Mouse (Mus musculus): ENCODE results near the gene Mul1. TPM values are rescaled to one million over a fixed set of nuclear protein-coding genes. Genes with fewer than 3 reads are reported as not detected.
"Not testable (repeated sequence)": the region's sequence is repeated elsewhere in the genome, so short reads cannot be mapped to it uniquely, and the experiment has no call there.

Gene Mul1
- polyA plus RNA-seq, 1 experiment from 2014 or later = 15.3 TPM

DNA sequence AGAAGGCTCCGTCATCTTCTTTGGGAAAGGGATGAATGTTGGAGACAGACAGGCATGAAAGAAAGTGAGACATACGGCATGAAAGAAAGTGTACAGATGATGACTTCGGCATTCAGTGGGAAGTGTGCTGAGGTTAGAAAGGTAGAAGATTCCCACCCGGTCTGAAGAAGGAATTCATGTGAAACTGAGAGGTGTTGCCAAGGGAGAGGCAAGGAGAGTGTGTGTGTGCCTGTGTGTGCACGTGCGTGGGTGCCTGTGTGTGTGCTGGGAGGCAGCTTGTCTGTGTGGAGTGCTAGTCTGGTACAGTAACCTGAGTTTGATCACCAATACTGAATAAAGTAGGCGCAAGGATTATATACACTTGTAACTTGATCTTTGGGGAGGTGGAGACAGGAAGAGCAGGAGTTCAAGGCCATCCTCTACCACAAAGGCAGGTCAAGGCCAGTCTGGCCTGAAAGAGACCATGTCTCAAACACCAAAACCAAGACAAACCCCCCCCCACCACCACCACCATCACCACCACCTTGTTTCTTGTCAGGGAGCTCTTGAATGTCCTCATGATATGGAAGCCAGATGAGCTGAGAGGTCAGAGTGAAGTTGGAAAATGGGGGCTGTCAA, 22.9 kb upstream of the Mul1 start:
- no peaks in the 10 kb centered on the region for H3K9me3 ChIP-seq (ENCODE audit: control insufficient read depth, low read length)
- WGBS = 53% methylated on average over 7 of the region's 7 CpGs
- H3K36me3 ChIP-seq (ENCODE audit: control insufficient read depth, insufficient read depth, low read length) = no peaks in the 10 kb centered on the region
- H3K4me1 ChIP-seq (ENCODE audit: control insufficient read depth, insufficient read depth, low read length) = no peaks in the 10 kb centered on the region
- H3K9ac ChIP-seq (replicated peaks; ENCODE audit: low read depth, low read length) = no peak overlapping the region
- no peaks in the 10 kb centered on the region for H3K27me3 ChIP-seq (ENCODE audit: control insufficient read depth, insufficient read depth, low read length)
- no peak overlapping the region for H3K27ac ChIP-seq (ENCODE audit: low read depth, low read length)
- H3K4me3 ChIP-seq (ENCODE audit: low read depth, low read length) = no peak overlapping the region
- ATAC-seq (ENCODE audit: low read depth) = no peak
- H3K4me2 ChIP-seq (ENCODE audit: low read depth, low read length) = no peak overlapping the region

DNA sequence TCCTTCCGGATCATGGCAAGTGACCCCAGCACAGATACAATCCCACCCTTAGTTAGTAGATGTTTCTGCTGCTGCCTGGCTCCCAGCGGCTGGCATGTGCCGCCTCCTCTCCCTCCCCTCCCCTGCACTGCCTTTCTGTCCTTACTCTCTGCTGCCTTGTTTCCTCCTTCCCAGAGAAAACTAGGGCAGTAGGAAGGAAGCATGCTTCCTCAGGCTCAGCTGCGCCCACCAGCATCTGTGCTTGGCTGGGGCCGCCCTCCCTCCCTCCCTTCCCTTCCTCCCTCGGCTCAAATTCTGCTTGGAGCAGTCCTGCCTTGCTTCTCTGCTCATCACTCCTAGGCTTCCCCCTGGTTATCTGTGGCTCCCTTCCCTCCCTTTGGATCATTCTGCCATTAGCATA, 19.7 kb upstream of the Mul1 start:
- H3K9ac ChIP-seq (replicated peaks; ENCODE audit: low read depth, low read length) = no peak overlapping the region
- no peak overlapping the region for H3K27ac ChIP-seq (ENCODE audit: low read depth, low read length)
- H3K27me3 ChIP-seq (ENCODE audit: control insufficient read depth, insufficient read depth, low read length) = no peaks in the 10 kb centered on the region
- ATAC-seq (ENCODE audit: low read depth) = no peak
- no peaks in the 10 kb centered on the region for H3K9me3 ChIP-seq (ENCODE audit: control insufficient read depth, low read length)
- no peak overlapping the region for H3K4me2 ChIP-seq (ENCODE audit: low read depth, low read length)
- no peaks in the 10 kb centered on the region for H3K36me3 ChIP-seq (ENCODE audit: control insufficient read depth, insufficient read depth, low read length)
- WGBS = 27% methylated on average over 6 of the region's 6 CpGs
- no peak overlapping the region for H3K4me3 ChIP-seq (ENCODE audit: low read depth, low read length)
- H3K4me1 ChIP-seq (ENCODE audit: control insufficient read depth, insufficient read depth, low read length) = no peaks in the 10 kb centered on the region

DNA sequence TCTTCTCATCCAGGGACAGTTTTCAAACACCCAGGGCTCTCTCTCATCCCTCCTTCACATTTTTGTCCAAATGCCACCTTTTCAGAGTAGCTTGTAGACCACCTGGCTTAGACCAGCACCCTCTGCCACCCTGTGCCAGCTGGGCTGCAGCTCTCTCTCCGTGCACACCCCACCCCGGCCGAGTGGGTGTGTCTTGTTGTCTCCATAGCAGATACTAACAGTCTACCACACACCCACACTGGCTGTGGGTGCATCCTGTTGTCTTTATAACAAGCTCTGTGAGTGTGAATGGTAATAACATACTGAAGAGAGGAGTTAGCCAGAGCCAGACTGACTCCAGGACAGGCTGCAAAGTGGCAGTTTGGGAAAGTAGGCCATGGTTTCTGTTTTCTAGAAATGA, 18.5 kb upstream of the Mul1 start:
- H3K9ac ChIP-seq (replicated peaks; ENCODE audit: low read depth, low read length) = no peak overlapping the region
- H3K27ac ChIP-seq (ENCODE audit: low read depth, low read length) = no peak overlapping the region
- H3K36me3 ChIP-seq (ENCODE audit: control insufficient read depth, insufficient read depth, low read length) = no peaks in the 10 kb centered on the region
- no peak overlapping the region for H3K4me2 ChIP-seq (ENCODE audit: low read depth, low read length)
- H3K9me3 ChIP-seq (ENCODE audit: control insufficient read depth, low read length) = no peaks in the 10 kb centered on the region
- H3K27me3 ChIP-seq (ENCODE audit: control insufficient read depth, insufficient read depth, low read length) = no peaks in the 10 kb centered on the region
- H3K4me3 ChIP-seq (ENCODE audit: low read depth, low read length) = no peak overlapping the region
- no peak for ATAC-seq (ENCODE audit: low read depth)
- H3K4me1 ChIP-seq (ENCODE audit: control insufficient read depth, insufficient read depth, low read length) = no peaks in the 10 kb centered on the region
- 79% methylated on average over 3 of the region's 3 CpGs for WGBS

DNA sequence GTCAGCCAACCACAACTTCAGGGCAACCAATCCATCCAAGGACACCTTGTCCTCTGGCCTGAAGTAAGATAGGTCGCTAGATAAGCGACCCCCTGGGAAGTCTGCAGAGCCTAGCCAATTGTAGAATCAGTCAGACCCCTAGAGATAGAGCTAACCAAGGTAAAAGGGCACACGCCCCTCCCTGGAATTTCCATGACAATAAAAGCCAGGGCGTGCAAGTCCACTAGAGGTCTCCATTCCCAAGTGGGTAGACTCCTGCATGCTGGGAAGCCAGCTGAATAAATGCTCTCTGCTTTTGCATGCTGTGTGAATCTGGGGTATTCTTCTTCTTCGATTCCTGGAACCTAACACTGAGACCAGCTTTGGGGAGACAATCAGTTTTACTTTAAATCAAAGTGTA, 18.1 kb upstream of the Mul1 start:
- WGBS = 56% methylated on average over 5 of the region's 5 CpGs
- no peaks in the 10 kb centered on the region for H3K9me3 ChIP-seq (ENCODE audit: control insufficient read depth, low read length)
- H3K36me3 ChIP-seq (ENCODE audit: control insufficient read depth, insufficient read depth, low read length) = no peaks in the 10 kb centered on the region
- ATAC-seq (ENCODE audit: low read depth) = no peak
- H3K9ac ChIP-seq (replicated peaks; ENCODE audit: low read depth, low read length) = no peak overlapping the region
- no peak overlapping the region for H3K4me3 ChIP-seq (ENCODE audit: low read depth, low read length)
- H3K4me1 ChIP-seq (ENCODE audit: control insufficient read depth, insufficient read depth, low read length) = no peaks in the 10 kb centered on the region
- H3K27me3 ChIP-seq (ENCODE audit: control insufficient read depth, insufficient read depth, low read length) = no peaks in the 10 kb centered on the region
- no peak overlapping the region for H3K4me2 ChIP-seq (ENCODE audit: low read depth, low read length)
- no peak overlapping the region for H3K27ac ChIP-seq (ENCODE audit: low read depth, low read length)

DNA sequence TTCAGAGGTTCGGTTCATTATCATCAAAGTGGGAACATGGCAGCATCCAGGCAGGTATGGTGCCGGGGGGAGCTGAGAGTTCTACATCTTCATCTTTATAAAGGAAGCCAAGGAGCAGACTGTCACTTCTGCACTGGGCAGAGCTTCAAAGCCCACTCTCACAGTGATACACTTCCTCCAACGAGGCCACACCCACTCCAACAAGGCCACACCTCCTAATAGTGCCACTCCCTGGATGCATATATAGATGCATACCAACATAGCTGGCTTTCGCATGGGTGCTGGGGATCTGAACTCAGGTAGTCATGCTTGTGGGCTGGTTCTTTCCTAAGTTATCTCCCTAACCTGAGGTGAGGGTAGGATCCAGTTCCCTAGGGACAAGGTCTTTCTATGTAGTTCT, 16.6 kb upstream of the Mul1 start:
- Histone ChIP-seq H3K9me3 (ENCODE audit: control insufficient read depth, low read length) (no peaks in the 10 kb centered on the region), H3K27me3 (ENCODE audit: control insufficient read depth, insufficient read depth, low read length) (no peaks in the 10 kb centered on the region), H3K36me3 (ENCODE audit: control insufficient read depth, insufficient read depth, low read length) (no peaks in the 10 kb centered on the region), H3K4me3 (ENCODE audit: low read depth, low read length) (no peak overlapping the region), H3K27ac (ENCODE audit: low read depth, low read length) (no peak overlapping the region), H3K4me2 (ENCODE audit: low read depth, low read length) (no peak overlapping the region), H3K4me1 (ENCODE audit: control insufficient read depth, insufficient read depth, low read length) (no peaks in the 10 kb centered on the region), H3K9ac (replicated peaks; ENCODE audit: low read depth, low read length) (no peak overlapping the region)
- WGBS = 84% methylated on average over 4 of the region's 4 CpGs
- no peak for ATAC-seq (ENCODE audit: low read depth)

DNA sequence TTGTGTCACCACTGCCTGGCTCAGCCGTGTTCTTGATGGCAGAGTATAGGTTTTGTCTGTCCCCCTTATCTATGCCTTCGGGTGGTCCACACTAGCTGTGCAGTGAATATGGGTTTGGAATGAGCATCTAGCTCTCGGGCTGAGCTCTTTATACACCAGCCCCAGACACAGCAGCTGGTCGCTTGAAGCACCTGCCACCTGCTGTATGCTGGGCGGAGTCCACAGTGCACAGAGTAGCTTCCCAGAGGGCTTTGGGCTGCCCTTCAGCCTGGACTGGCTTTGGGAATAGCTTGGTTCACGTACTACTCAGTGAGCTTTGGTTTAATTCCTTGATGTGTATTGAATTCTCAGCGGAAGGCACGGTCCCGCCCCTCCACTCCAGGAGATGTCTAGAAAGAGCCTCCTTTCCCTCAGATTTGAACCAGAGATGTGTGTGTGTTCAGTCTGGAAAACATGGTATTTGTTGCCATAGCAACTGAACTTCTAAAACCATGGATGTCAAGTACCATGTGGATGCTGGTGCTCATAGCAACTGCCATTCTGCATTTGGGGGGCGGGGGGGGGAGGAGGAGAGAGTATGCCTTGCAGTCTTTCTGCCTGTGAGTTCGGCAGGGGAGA, 16.0 kb upstream of the Mul1 start:
- ATAC-seq (ENCODE audit: low read depth) = no peak
- Histone ChIP-seq H3K27ac (ENCODE audit: low read depth, low read length) (no peak overlapping the region), H3K9ac (replicated peaks; ENCODE audit: low read depth, low read length) (no peak overlapping the region)

DNA sequence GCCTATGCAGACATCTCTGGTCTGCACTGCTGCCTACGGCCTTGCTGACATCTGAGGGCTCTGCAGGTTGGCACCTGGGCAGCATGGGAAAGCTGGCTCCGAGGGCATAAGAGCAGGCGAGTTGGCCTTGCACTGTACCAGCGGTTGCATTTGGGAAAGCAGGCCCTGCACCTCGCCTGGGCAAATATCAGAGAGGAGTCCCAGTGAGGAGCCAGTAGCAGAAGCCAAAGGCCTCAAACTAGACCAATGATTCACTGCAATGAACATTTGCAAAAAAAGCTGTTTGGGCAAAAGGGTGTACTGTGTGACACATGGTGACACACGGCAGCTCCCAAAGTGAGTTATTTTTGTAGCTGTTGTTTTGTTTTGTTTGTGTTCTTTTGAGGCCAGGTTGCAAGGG, 9.4 kb upstream of the Mul1 start:
- no peak for ATAC-seq (ENCODE audit: low read depth)

More for the DNA sequence above, 16.0 kb upstream of the Mul1 start:
- no peaks in the 10 kb centered on the region for H3K4me1 ChIP-seq (ENCODE audit: control insufficient read depth, insufficient read depth, low read length)
- no peaks in the 10 kb centered on the region for H3K36me3 ChIP-seq (ENCODE audit: control insufficient read depth, insufficient read depth, low read length)
- 62% methylated on average over 11 of the region's 11 CpGs for WGBS
- no peaks in the 10 kb centered on the region for H3K27me3 ChIP-seq (ENCODE audit: control insufficient read depth, insufficient read depth, low read length)
- H3K4me2 ChIP-seq (ENCODE audit: low read depth, low read length) = no peak overlapping the region
- H3K9me3 ChIP-seq (ENCODE audit: control insufficient read depth, low read length) = no peaks in the 10 kb centered on the region
- H3K4me3 ChIP-seq (ENCODE audit: low read depth, low read length) = no peak overlapping the region

DNA sequence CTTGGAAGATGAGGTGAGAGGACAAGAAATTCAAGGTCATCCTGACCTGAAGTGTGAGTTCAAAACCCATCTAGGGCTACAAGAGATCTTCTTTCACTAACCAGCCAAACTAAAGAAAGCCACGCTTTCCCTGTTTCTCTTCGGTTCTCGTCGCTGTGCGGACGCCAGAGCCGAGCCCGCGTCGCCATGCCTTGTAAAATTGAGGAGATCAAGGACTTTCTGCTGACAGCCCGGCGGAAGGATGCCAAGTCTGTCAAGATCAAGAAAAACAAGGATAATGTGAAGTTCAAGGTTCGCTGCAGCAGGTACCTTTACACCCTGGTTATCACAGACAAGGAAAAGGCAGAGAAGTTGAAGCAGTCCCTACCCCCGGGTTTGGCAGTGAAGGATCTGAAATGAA, 8.9 kb upstream of the Mul1 start:
- H3K27me3 ChIP-seq (ENCODE audit: control insufficient read depth, insufficient read depth, low read length); H3K36me3 ChIP-seq (ENCODE audit: control insufficient read depth, insufficient read depth, low read length); H3K4me2 ChIP-seq (ENCODE audit: low read depth, low read length); H3K27ac ChIP-seq (ENCODE audit: low read depth, low read length); ATAC-seq (ENCODE audit: low read depth); H3K9me3 ChIP-seq (ENCODE audit: control insufficient read depth, low read length); H3K4me3 ChIP-seq (ENCODE audit: low read depth, low read length); H3K9ac ChIP-seq (replicated peaks; ENCODE audit: low read depth, low read length); H3K4me1 ChIP-seq (ENCODE audit: control insufficient read depth, insufficient read depth, low read length): not testable (repeated sequence)
- WGBS = 96% methylated on average over 14 of the region's 14 CpGs

More for the DNA sequence above, 9.4 kb upstream of the Mul1 start:
- Histone ChIP-seq H3K9me3 (ENCODE audit: control insufficient read depth, low read length) (no peaks in the 10 kb centered on the region), H3K4me1 (ENCODE audit: control insufficient read depth, insufficient read depth, low read length) (no peaks in the 10 kb centered on the region), H3K4me2 (ENCODE audit: low read depth, low read length) (no peak overlapping the region), H3K27ac (ENCODE audit: low read depth, low read length) (no peak overlapping the region), H3K4me3 (ENCODE audit: low read depth, low read length) (no peak overlapping the region), H3K9ac (replicated peaks; ENCODE audit: low read depth, low read length) (no peak overlapping the region), H3K27me3 (ENCODE audit: control insufficient read depth, insufficient read depth, low read length) (no peaks in the 10 kb centered on the region), H3K36me3 (ENCODE audit: control insufficient read depth, insufficient read depth, low read length) (no peaks in the 10 kb centered on the region)
- WGBS = 83% methylated on average over 6 of the region's 6 CpGs

DNA sequence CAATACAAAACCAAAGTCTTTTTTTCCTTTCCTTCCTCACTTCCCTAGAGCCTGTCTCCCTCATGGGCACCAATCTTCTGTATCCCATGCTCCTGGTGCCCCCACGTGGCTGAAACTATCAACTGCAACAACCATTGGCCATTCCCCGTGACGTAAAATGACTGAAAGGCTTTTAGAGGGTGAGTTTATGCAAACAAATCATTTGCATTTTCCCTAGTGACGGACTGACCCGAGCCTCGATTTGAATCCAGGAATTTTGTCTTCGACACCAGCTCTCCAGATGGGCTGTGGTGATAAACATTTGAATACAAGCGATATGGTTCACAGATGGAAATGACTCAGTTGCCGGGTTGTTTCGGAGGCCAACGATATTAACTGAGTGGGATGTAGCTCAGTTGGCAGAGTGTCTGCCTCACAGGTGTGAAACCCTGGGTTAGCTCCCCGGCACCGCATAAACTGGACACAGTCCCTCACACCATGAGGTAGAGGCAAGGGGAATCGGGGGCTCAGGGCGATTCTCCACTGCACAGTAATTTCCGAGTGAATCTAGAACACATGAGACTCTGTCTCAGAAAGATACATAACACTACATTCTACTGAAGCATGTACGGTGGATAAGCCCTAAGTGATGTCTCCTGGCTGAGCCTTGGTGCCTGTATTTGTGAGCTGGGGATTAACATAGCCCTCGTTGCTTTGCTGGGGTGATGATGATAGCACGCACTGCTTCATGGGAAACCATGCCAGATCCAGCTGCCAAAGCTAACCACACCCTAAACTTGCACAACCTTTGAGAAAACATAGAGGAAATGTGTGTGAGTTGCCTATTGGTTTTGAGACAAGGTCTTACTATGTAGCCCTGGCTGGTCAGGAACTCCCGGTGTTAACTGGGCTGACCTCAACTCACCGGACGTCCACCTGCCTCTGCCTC, 7.4 kb upstream of the Mul1 start:
- H3K27ac ChIP-seq (ENCODE audit: low read depth, low read length) = no peak overlapping the region
- no peak overlapping the region for H3K4me2 ChIP-seq (ENCODE audit: low read depth, low read length)
- H3K4me3 ChIP-seq (ENCODE audit: low read depth, low read length) = no peak overlapping the region
- H3K9ac ChIP-seq (replicated peaks; ENCODE audit: low read depth, low read length) = no peak overlapping the region
- H3K36me3 ChIP-seq (ENCODE audit: control insufficient read depth, insufficient read depth, low read length) = no peaks in the 10 kb centered on the region
- no peak for ATAC-seq (ENCODE audit: low read depth)
- no peaks in the 10 kb centered on the region for H3K9me3 ChIP-seq (ENCODE audit: control insufficient read depth, low read length)
- H3K4me1 ChIP-seq (ENCODE audit: control insufficient read depth, insufficient read depth, low read length) = no peaks in the 10 kb centered on the region
- 43% methylated on average over 22 of the region's 22 CpGs for WGBS
- H3K27me3 ChIP-seq (ENCODE audit: control insufficient read depth, insufficient read depth, low read length) = no peaks in the 10 kb centered on the region
